Comparison of ENCODE assay signal across 7 mouse cellular contexts in genomic region chr4:155143871-155144502, GRCm38 (mm10). TPM values are rescaled to one million over a fixed set of nuclear protein-coding genes. Genes with fewer than 3 reads are reported as not detected.
DNase-seq lines count a peak whose midpoint lies in the region; ATAC-seq lines count a peak whose summit lies in the region.

No protein-coding gene starts in this region.

- peak; percentile 61 for ATAC-seq in heart, embryonic 12.5 days (ENCODE audit: insufficient number of reproducible peaks, low FRiP score)
- peak; percentile 56 for ATAC-seq in kidney, embryonic 14.5 days (ENCODE audit: low FRiP score, low TSS enrichment)
- ATAC-seq in liver, embryonic 12.5 days = no peak
- peak; percentile 82 for ATAC-seq in neural tube, embryonic 13.5 days (ENCODE audit: low read depth)

- H3K9ac ChIP-seq in heart, embryonic 12.5 days = peak overlapping the region; percentile 42
- peak overlapping the region; percentile 34 for H3K9ac ChIP-seq in kidney, embryonic 14.5 days (ENCODE audit: low read depth, low read length)
- no peak overlapping the region for H3K9ac ChIP-seq in liver, embryonic 12.5 days
- peak overlapping the region; percentile 52 for H3K9ac ChIP-seq in neural tube, embryonic 13.5 days

- no peak overlapping the region for H3K4me3 ChIP-seq in brown adipose tissue, adult 24 weeks (ENCODE audit: insufficient read depth, low read depth, low read length)
- no peak overlapping the region for H3K4me3 ChIP-seq in heart, embryonic 12.5 days
- no peak overlapping the region for H3K4me3 ChIP-seq in kidney, embryonic 14.5 days (ENCODE audit: low read length)
- no peak overlapping the region for H3K4me3 ChIP-seq in liver, embryonic 12.5 days
- H3K4me3 ChIP-seq in neural tube, embryonic 13.5 days = no peak overlapping the region

- peaks cover 19% of the 10 kb centered on the region for H3K4me1 ChIP-seq in brown adipose tissue, adult 24 weeks (ENCODE audit: control insufficient read depth, insufficient read depth, insufficient read length, low read length)
- peaks cover 51% of the 10 kb centered on the region for H3K4me1 ChIP-seq in heart, embryonic 12.5 days (replicated peaks)
- peaks cover 29% of the 10 kb centered on the region for H3K4me1 ChIP-seq in kidney, embryonic 14.5 days (ENCODE audit: control insufficient read depth, insufficient read depth, low read length)
- peaks cover 27% of the 10 kb centered on the region for H3K4me1 ChIP-seq in liver, embryonic 12.5 days
- H3K4me1 ChIP-seq in neural tube, embryonic 13.5 days (replicated peaks) = peaks cover 44% of the 10 kb centered on the region

- no peaks in the 10 kb centered on the region for H3K27me3 ChIP-seq in heart, embryonic 12.5 days (replicated peaks)
- H3K27me3 ChIP-seq in kidney, embryonic 14.5 days (ENCODE audit: control insufficient read depth, insufficient read depth, low read length) = no peaks in the 10 kb centered on the region
- peaks cover 21% of the 10 kb centered on the region for H3K27me3 ChIP-seq in liver, embryonic 12.5 days (replicated peaks)
- no peaks in the 10 kb centered on the region for H3K27me3 ChIP-seq in neural tube, embryonic 13.5 days

- whole genome bisulfite sequencing in heart, embryonic 12.5 days = 38% methylated on average over 12 of the region's 12 CpGs
- 55% methylated on average over 12 of the region's 12 CpGs for WGBS in kidney, embryonic 14.5 days
- 69% methylated on average over 12 of the region's 12 CpGs for WGBS in liver, embryonic 12.5 days (ENCODE audit: insufficient replicate concordance)
- 30% methylated on average over 12 of the region's 12 CpGs for WGBS in neural tube, embryonic 13.5 days

- peak; percentile 94 for DNase-seq in fibroblast of lung, adult 2 months (ENCODE audit: low read depth)
- DNase-seq in spleen, postnatal 14 days (ENCODE audit: low spot score in 2 of 2) = no peak

- peak overlapping the region; percentile 1; the same call in 1 of the 2 replicates for H3K4me2 ChIP-seq in heart, embryonic 12.5 days
- H3K4me2 ChIP-seq in kidney, embryonic 14.5 days (replicated peaks; ENCODE audit: low read depth, low read length) = no peak overlapping the region
- H3K4me2 ChIP-seq in liver, embryonic 12.5 days = no peak overlapping the region
- 0 out of 2 replicates have a peak overlapping the region, but pooled peaks have one; percentile 7 for H3K4me2 ChIP-seq in neural tube, embryonic 13.5 days

- H3K36me3 ChIP-seq in heart, embryonic 12.5 days = no peaks in the 10 kb centered on the region
- H3K36me3 ChIP-seq in kidney, embryonic 14.5 days (ENCODE audit: control insufficient read depth, insufficient read depth, low read length) = no peaks in the 10 kb centered on the region
- H3K36me3 ChIP-seq in liver, embryonic 12.5 days = no peaks in the 10 kb centered on the region
- no peaks in the 10 kb centered on the region for H3K36me3 ChIP-seq in neural tube, embryonic 13.5 days

- H3K27ac ChIP-seq in brown adipose tissue, adult 24 weeks (replicated peaks; ENCODE audit: low read depth, low read length) = peak overlapping the region; percentile 88
- H3K27ac ChIP-seq in heart, embryonic 12.5 days (ENCODE audit: poor library complexity, severe bottlenecking) = peak overlapping the region; percentile 88
- peak overlapping the region; percentile 89 for H3K27ac ChIP-seq in kidney, embryonic 14.5 days (ENCODE audit: low read depth, low read length)
- peak overlapping the region; percentile 36; the same call in 1 of the 2 replicates for H3K27ac ChIP-seq in liver, embryonic 12.5 days
- peak overlapping the region; percentile 86 for H3K27ac ChIP-seq in neural tube, embryonic 13.5 days (replicated peaks)

- H3K9me3 ChIP-seq in heart, embryonic 12.5 days (replicated peaks) = no peaks in the 10 kb centered on the region
- H3K9me3 ChIP-seq in kidney, embryonic 14.5 days (ENCODE audit: control insufficient read depth, low read length) = no peaks in the 10 kb centered on the region
- H3K9me3 ChIP-seq in liver, embryonic 12.5 days (replicated peaks) = no peaks in the 10 kb centered on the region
- no peaks in the 10 kb centered on the region for H3K9me3 ChIP-seq in neural tube, embryonic 13.5 days

RNA-seq across cellular contexts. Expression of gene Morn1, which starts 57.6 kb away (rescaled TPM):
- 1.3 and 1.8 TPM in 2 replicates for polyA plus RNA-seq in brown adipose tissue, adult 24 weeks (2012; ENCODE audit: insufficient read depth, insufficient read length, missing spikeins)
- polyA plus RNA-seq in heart, embryonic 12.5 days (2016; fragmentation: Nextera tagmentation; extraction: Ambion mirVana) = 3.1 and 3.9 TPM in 2 replicates
- 5.8 and 6.9 TPM in 2 replicates for polyA plus RNA-seq in kidney, embryonic 14.5 days (2014; fragmentation: Nextera tagmentation; extraction: Ambion mirVana)
- 2.0 and 2.1 TPM in 2 replicates for polyA plus RNA-seq in liver, embryonic 12.5 days (2016; fragmentation: Nextera tagmentation; extraction: Ambion mirVana)
- polyA plus RNA-seq in neural tube, embryonic 13.5 days (2015; fragmentation: Nextera tagmentation; extraction: Ambion mirVana) = 5.6 and 5.7 TPM in 2 replicates

RNA-seq across cellular contexts. Expression of gene Rer1, which starts 57.8 kb away (rescaled TPM):
- polyA plus RNA-seq in brown adipose tissue, adult 24 weeks (2012; ENCODE audit: insufficient read depth, insufficient read length, missing spikeins) = 115 and 123 TPM in 2 replicates
- 136 and 144 TPM in 2 replicates for polyA plus RNA-seq in heart, embryonic 12.5 days (2016; fragmentation: Nextera tagmentation; extraction: Ambion mirVana)
- 167 and 180 TPM in 2 replicates for polyA plus RNA-seq in kidney, embryonic 14.5 days (2014; fragmentation: Nextera tagmentation; extraction: Ambion mirVana)
- 107 and 109 TPM in 2 replicates for polyA plus RNA-seq in liver, embryonic 12.5 days (2016; fragmentation: Nextera tagmentation; extraction: Ambion mirVana)
- polyA plus RNA-seq in neural tube, embryonic 13.5 days (2015; fragmentation: Nextera tagmentation; extraction: Ambion mirVana) = 136 and 141 TPM in 2 replicates

Comparison
In these comparisons a context has a peak if more than half of its experiments do, and no peak if none do; other contexts are left out.
1. H3K27ac ChIP-seq: peak in every context shown above with its lines; median percentile 89 in kidney, embryonic 14.5 days; 88 in brown adipose tissue, adult 24 weeks; 88 in heart, embryonic 12.5 days; 86 in neural tube, embryonic 13.5 days; 36 in liver, embryonic 12.5 days.
2. H3K4me2 ChIP-seq: peak in heart, embryonic 12.5 days (single experiment) and neural tube, embryonic 13.5 days (single experiment); none in kidney, embryonic 14.5 days (single experiment) and liver, embryonic 12.5 days (single experiment).